Mouse (Mus musculus) central nervous system, embryonic 18 days (tissue): ENCODE results near the gene Gm28043. TPM values are rescaled to one million over a fixed set of nuclear protein-coding genes. Genes with fewer than 3 reads are reported as not detected.

Experiments
- polyA plus RNA-seq: library from polyadenylated mRNA; depleted of rRNA; stranded (reverse); fragments of >200 nt; gene quantifications from 2 replicates; pipeline ENCODE4 v1.2.3, GENCODE M21; 2012; rRNA removed

The Gm28043 gene
- polyA plus RNA-seq, result 3.0 and 3.2 TPM in 2 replicates

DNA sequence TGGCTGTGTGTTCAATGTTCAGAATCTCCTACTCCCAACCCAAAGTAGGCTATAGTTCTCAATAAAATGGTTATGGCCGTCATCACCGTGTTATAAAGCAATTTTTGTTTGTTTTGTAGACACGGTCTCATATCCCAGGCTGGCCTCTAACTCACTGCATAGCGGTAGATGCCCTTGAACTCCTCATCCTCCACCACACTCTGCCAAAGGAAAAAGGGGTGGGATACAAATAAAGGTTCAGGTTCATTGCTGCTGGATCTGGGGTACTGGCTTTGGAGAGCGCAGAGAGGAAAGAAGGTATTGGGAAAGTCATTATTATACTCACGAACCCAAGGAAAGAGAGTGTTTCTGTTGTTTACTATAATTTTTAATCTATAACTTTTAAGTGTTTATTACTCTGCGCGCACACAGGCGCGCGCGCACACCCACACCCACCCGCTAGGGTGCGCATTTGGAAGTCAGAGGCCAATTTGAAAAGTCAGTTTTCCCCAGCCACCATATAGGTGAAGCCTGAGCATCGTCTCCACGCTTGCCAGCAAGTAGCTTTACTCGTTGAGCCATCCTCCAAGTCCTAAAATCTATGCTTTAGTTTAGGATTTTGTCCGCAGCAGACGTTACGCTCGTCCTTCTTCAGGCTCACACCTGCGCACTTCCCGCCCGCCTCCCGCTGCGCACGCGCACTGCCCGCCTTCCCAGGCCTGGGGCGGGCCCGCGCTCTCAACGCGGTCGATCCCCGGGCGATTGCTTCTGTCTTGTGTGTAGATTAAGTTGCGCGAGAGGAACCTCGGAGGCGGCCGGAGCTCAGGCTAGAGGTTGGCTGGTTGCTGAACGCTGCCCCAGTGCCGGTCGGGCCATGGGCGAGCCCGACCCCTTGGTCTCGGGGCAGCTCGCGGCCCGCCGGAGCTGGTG, at the start of gene Gm28043, which contains the start of gene Rnf8:
Gene Gm28043, plus strand, starts transcription at position 762 of the 909 bp plus-strand sequence.
Gene Rnf8, plus strand, starts transcription at position 676 of the 909 bp plus-strand sequence.

DNA sequence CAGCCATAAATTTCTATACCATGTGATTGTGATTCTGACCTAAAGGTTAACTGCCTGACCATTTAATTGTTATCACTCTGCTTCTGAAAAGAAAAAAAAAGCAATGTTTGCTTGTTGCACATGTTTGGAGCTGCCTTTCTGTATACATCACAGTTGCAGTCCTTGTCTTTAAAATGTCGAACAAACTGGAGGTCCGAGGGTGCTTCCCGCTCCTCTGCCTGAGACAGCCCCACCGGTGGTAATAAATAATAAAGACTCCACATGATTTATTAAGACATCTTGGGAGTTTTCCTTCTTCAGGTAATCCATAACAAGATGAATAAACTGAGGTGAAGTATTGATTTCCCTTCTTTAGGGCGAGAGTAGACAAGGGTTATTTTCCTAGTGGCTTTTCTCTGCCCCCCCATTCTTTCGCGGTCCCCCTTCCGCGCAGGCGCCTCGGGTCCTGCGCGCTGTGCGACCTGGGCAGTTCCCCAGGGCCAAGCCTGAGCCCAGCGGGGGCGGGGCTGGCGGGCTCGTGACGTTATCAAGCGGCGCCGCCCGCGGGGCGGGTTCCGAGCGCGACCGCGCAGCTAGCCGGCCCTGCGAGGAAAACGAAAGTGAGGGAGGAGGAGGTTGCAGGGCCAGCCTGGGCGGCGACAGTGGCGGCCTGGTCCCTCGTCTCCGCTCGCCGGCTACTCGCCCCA, 45.5 kb downstream of the Gm28043 start, which contains the start of gene Cmtr1:
Gene Cmtr1, plus strand, starts transcription at position 520 of the 686 bp plus-strand sequence.

DNA sequence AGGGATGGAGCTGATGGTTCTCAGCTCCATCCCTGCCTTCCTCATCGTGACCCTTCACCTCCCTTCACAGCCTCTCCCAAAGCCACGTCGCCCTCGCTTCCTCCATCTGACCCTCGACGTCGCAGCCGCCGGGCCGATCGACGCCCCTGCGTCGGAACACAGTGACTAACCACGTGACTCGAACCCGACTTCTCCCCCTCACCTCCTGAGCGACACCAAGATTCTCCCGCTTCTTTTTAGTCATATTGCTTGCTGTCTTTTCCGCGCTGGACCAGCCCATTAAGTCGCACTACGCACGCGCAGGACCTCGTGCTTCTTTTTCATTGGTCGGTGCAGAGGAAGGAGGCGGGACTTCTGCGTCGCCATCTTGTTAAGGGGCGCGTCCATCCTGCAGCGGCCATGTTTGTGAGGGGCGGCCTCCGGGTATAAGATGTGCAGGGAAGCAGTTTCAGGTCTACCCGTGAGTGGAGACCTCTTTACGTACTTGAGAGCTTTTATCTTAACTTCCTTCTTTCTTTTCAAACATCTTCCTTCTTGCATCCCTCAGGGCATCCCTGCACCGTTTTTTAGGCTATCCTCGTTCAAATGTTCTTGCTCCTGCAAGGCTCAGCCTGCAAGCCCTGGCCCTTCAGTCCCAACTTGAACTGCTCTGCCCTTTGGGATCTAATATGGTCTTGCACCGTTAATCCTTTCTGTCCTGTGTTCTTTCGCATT, 102.2 kb downstream of the Gm28043 start, which contains the start of gene Ccdc167:
Gene Ccdc167, minus strand, starts transcription at position 313 of the 714 bp plus-strand sequence.

Other genes starting within 250 kb of the Gm28043 start
- 8.8 and 10.0 TPM in 2 replicates for gene Pim1, start 124.1 kb upstream of the Gm28043 start, polyA plus RNA-seq
- 0.03 TPM in 1 of 2 replicates, not detected in the other for gene Gm17657, start 65.2 kb upstream of the Gm28043 start, polyA plus RNA-seq
- 28.6 and 34.0 TPM in 2 replicates for gene Tbc1d22b, start 65.1 kb upstream of the Gm28043 start, polyA plus RNA-seq
- gene Tmem217, start 62.5 kb upstream of the Gm28043 start, polyA plus RNA-seq, result 0.19 TPM in 1 of 2 replicates, not detected in the other
- 64.6 and 65.2 TPM in 2 replicates for gene Rnf8, start 86 bp upstream of the Gm28043 start, polyA plus RNA-seq
- 58.2 and 61.1 TPM in 2 replicates for gene Cmtr1, start 45.7 kb downstream of the Gm28043 start, polyA plus RNA-seq
- gene Ccdc167, start 102.2 kb downstream of the Gm28043 start, polyA plus RNA-seq, result 13.3 and 16.4 TPM in 2 replicates